Mouse (Mus musculus): ENCODE measurements at regions not wholly inside any gene's neighbourhood (a gene's known extent, or its start where the extent isn't known, plus 50 kb on each side); places are given as distances from the start of the nearest gene placed in this dataset.
A peak's percentile ranks its signal among the peaks of the same experiment; 100 is the strongest.
"Not testable (repeated sequence)": the region's sequence is repeated elsewhere in the genome, so short reads cannot be mapped to it uniquely, and the experiment has no call there.

DNA sequence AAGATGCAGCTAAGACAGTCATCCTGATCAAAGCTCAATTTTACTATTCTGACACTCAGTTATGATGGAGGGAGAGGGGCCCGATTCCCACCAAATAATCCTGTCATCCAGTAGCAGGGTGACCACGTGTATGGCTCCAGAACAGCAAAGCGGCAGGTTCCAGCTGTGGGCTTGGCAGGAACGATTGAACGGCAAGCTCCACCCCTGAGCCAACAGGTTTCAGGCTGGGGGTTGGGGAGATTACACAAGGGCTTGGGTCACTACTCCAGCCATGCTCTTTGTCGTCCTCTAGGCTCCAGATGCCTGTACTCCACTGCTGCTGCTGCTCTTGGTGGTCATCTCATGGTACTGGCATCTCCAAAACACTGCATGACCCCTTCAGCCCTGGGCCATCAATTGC, 119.3 kb upstream of the Tbl1xr1 start:
- not testable (repeated sequence) for ATAC-seq; H3K36me3 ChIP-seq (ENCODE audit: control insufficient read depth, insufficient read depth, low read length); H3K4me3 ChIP-seq (ENCODE audit: low read length); H3K27me3 ChIP-seq (replicated peaks; ENCODE audit: control insufficient read depth, insufficient read depth, low read length); H3K9ac ChIP-seq (ENCODE audit: low read depth, low read length); H3K9me3 ChIP-seq (ENCODE audit: control insufficient read depth, low read length); H3K4me1 ChIP-seq (ENCODE audit: control insufficient read depth, insufficient read depth, low read length); H3K4me2 ChIP-seq (ENCODE audit: low read depth, low read length); H3K27ac ChIP-seq (ENCODE audit: low read length)
- 60% methylated on average over 6 of the region's 6 CpGs for WGBS

- Histone ChIP-seq H3K36me3 (ENCODE audit: control insufficient read depth, insufficient read depth, low read length) (no peaks in the 10 kb centered on the region), H3K27ac (ENCODE audit: low read length) (no peak overlapping the region), H3K27me3 (replicated peaks; ENCODE audit: control insufficient read depth, insufficient read depth, low read length) (no peaks in the 10 kb centered on the region), H3K4me1 (ENCODE audit: control insufficient read depth, insufficient read depth, low read length) (peaks cover 12% of the 10 kb centered on the region; the same call in 1 of the 2 replicates), H3K4me2 (ENCODE audit: low read depth, low read length) (no peak overlapping the region), H3K9ac (ENCODE audit: low read depth, low read length) (no peak overlapping the region), H3K9me3 (ENCODE audit: control insufficient read depth, low read length) (no peaks in the 10 kb centered on the region), H3K4me3 (ENCODE audit: low read length) (no peak overlapping the region)
- WGBS: 74% methylated on average over 6 of the region's 6 CpGs
- ATAC-seq: no peak
Measured at GRCm38 (mm10) chr3:21958595-21959286, 117.7 kb upstream of the Tbl1xr1 start.

- Histone ChIP-seq H3K36me3 (ENCODE audit: control insufficient read depth, insufficient read depth, low read length) (no peaks in the 10 kb centered on the region), H3K4me2 (ENCODE audit: low read depth, low read length) (no peak overlapping the region), H3K27ac (ENCODE audit: low read length) (no peak overlapping the region), H3K9me3 (ENCODE audit: control insufficient read depth, low read length) (no peaks in the 10 kb centered on the region), H3K27me3 (replicated peaks; ENCODE audit: control insufficient read depth, insufficient read depth, low read length) (no peaks in the 10 kb centered on the region), H3K4me3 (ENCODE audit: low read length) (no peak overlapping the region), H3K4me1 (ENCODE audit: control insufficient read depth, insufficient read depth, low read length) (peaks cover 15% of the 10 kb centered on the region; the same call in 1 of the 2 replicates), H3K9ac (ENCODE audit: low read depth, low read length) (no peak overlapping the region)
- no peak for ATAC-seq
- WGBS: 67% methylated on average over 6 of the region's 6 CpGs
Measured at GRCm38 (mm10) chr3:21961091-21961490, 115.4 kb upstream of the Tbl1xr1 start.

GRCm38 (mm10) chr3:21961746-21962145, 114.7 kb upstream of the Tbl1xr1 start:
- Histone ChIP-seq H3K36me3 (ENCODE audit: control insufficient read depth, insufficient read depth, low read length) (no peaks in the 10 kb centered on the region), H3K4me1 (ENCODE audit: control insufficient read depth, insufficient read depth, low read length) (peaks cover 15% of the 10 kb centered on the region; the same call in 1 of the 2 replicates), H3K9me3 (ENCODE audit: control insufficient read depth, low read length) (no peaks in the 10 kb centered on the region), H3K4me3 (ENCODE audit: low read length) (no peak overlapping the region), H3K4me2 (ENCODE audit: low read depth, low read length) (no peak overlapping the region), H3K27me3 (replicated peaks; ENCODE audit: control insufficient read depth, insufficient read depth, low read length) (no peaks in the 10 kb centered on the region), H3K27ac (ENCODE audit: low read length) (no peak overlapping the region), H3K9ac (ENCODE audit: low read depth, low read length) (no peak overlapping the region)
- no peak for ATAC-seq
- WGBS: 75% methylated on average over 5 of the region's 5 CpGs

DNA sequence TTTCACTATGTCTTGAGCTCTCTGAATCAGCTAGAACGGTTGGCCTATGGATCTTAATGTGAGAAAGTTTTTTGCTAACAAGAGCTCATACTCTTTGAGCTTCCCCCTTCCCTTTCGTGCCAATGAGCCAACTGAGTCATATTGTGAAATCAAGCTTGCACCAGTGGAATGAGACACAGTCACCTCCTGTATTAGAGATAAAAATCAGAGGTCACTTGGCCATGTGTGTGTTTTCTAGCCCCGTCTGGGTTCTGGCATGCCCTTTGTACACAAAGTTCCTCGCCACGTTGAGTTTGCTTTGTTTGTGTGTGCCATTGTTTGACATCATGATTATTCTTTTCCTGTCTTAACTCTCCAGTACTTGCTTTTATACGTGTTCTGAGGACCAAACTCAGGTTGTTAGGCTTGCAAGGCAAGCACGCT, 114.1 kb upstream of the Tbl1xr1 start:
- H3K9ac ChIP-seq (ENCODE audit: low read depth, low read length): no peak overlapping the region
- 0 out of 2 replicates have a peak overlapping the region, but pooled peaks have one; percentile 31 for H3K27ac ChIP-seq (ENCODE audit: low read length)
- H3K4me2 ChIP-seq (ENCODE audit: low read depth, low read length): no peak overlapping the region
- H3K9me3 ChIP-seq (ENCODE audit: control insufficient read depth, low read length): no peaks in the 10 kb centered on the region
- H3K4me1 ChIP-seq (ENCODE audit: control insufficient read depth, insufficient read depth, low read length): peaks cover 15% of the 10 kb centered on the region; the same call in 1 of the 2 replicates
- H3K36me3 ChIP-seq (ENCODE audit: control insufficient read depth, insufficient read depth, low read length): no peaks in the 10 kb centered on the region
- no peaks in the 10 kb centered on the region for H3K27me3 ChIP-seq (replicated peaks; ENCODE audit: control insufficient read depth, insufficient read depth, low read length)
- 37% methylated on average over 7 of the region's 7 CpGs for WGBS
- no peak overlapping the region for H3K4me3 ChIP-seq (ENCODE audit: low read length)
- ATAC-seq: no peak

GRCm38 (mm10) chr3:21962921-21963732, 113.3 kb upstream of the Tbl1xr1 start:
- no peaks in the 10 kb centered on the region for H3K9me3 ChIP-seq (ENCODE audit: control insufficient read depth, low read length)
- H3K27me3 ChIP-seq (replicated peaks; ENCODE audit: control insufficient read depth, insufficient read depth, low read length): no peaks in the 10 kb centered on the region
- no peak overlapping the region for H3K9ac ChIP-seq (ENCODE audit: low read depth, low read length)
- H3K36me3 ChIP-seq (ENCODE audit: control insufficient read depth, insufficient read depth, low read length): no peaks in the 10 kb centered on the region
- H3K4me2 ChIP-seq (ENCODE audit: low read depth, low read length): no peak overlapping the region
- H3K4me3 ChIP-seq (ENCODE audit: low read length): no peak overlapping the region
- ATAC-seq: peak; percentile 77
- H3K4me1 ChIP-seq (ENCODE audit: control insufficient read depth, insufficient read depth, low read length): peaks cover 15% of the 10 kb centered on the region; the same call in 1 of the 2 replicates
- 28% methylated on average over 7 of the region's 7 CpGs for WGBS
- 0 out of 2 replicates have a peak overlapping the region, but pooled peaks have one; percentile 31 for H3K27ac ChIP-seq (ENCODE audit: low read length)

- H3K4me2 ChIP-seq (ENCODE audit: low read depth, low read length): no peak overlapping the region
- peaks cover 15% of the 10 kb centered on the region; the same call in 1 of the 2 replicates for H3K4me1 ChIP-seq (ENCODE audit: control insufficient read depth, insufficient read depth, low read length)
- H3K36me3 ChIP-seq (ENCODE audit: control insufficient read depth, insufficient read depth, low read length): no peaks in the 10 kb centered on the region
- H3K4me3 ChIP-seq (ENCODE audit: low read length): no peak overlapping the region
- no peaks in the 10 kb centered on the region for H3K9me3 ChIP-seq (ENCODE audit: control insufficient read depth, low read length)
- H3K27me3 ChIP-seq (replicated peaks; ENCODE audit: control insufficient read depth, insufficient read depth, low read length): no peaks in the 10 kb centered on the region
- no peak overlapping the region for H3K9ac ChIP-seq (ENCODE audit: low read depth, low read length)
- no peak overlapping the region for H3K27ac ChIP-seq (ENCODE audit: low read length)
- WGBS: 90% methylated on average over 1 of the region's 1 CpGs
- no peak for ATAC-seq
Measured at GRCm38 (mm10) chr3:21963733-21964351, 112.6 kb upstream of the Tbl1xr1 start.

GRCm38 (mm10) chr3:21964438-21964837, 112.0 kb upstream of the Tbl1xr1 start:
- Histone ChIP-seq H3K4me1 (ENCODE audit: control insufficient read depth, insufficient read depth, low read length) (peaks cover 15% of the 10 kb centered on the region; the same call in 1 of the 2 replicates), H3K27ac (ENCODE audit: low read length) (no peak overlapping the region), H3K9ac (ENCODE audit: low read depth, low read length) (no peak overlapping the region), H3K27me3 (replicated peaks; ENCODE audit: control insufficient read depth, insufficient read depth, low read length) (no peaks in the 10 kb centered on the region), H3K4me3 (ENCODE audit: low read length) (no peak overlapping the region), H3K4me2 (ENCODE audit: low read depth, low read length) (no peak overlapping the region), H3K36me3 (ENCODE audit: control insufficient read depth, insufficient read depth, low read length) (no peaks in the 10 kb centered on the region), H3K9me3 (ENCODE audit: control insufficient read depth, low read length) (no peaks in the 10 kb centered on the region)
- WGBS: 88% methylated on average over 6 of the region's 6 CpGs
- ATAC-seq: no peak

DNA sequence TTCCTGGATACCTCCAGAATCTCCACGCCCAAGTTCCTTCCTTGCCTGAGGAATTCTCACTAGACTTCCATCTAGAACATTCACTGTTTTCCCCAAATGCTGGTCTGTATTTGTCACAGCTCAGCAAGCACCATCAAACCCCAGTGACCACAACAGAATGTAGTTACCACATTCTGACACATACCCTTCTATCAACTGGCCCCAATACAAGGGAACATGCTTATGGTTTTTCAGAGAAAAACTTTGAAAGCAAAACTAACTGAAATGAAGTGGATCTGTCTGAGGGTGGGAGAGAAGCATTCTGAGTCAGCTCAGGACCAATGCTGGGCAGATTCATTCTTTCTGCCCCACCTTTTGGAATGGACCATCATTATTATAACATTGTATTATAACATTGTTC, 110.9 kb upstream of the Tbl1xr1 start:
- Histone ChIP-seq H3K27ac (ENCODE audit: low read length) (no peak overlapping the region), H3K9me3 (ENCODE audit: control insufficient read depth, low read length) (no peaks in the 10 kb centered on the region), H3K36me3 (ENCODE audit: control insufficient read depth, insufficient read depth, low read length) (no peaks in the 10 kb centered on the region), H3K4me2 (ENCODE audit: low read depth, low read length) (no peak overlapping the region), H3K4me1 (ENCODE audit: control insufficient read depth, insufficient read depth, low read length) (peaks cover 15% of the 10 kb centered on the region; the same call in 1 of the 2 replicates), H3K27me3 (replicated peaks; ENCODE audit: control insufficient read depth, insufficient read depth, low read length) (no peaks in the 10 kb centered on the region), H3K9ac (ENCODE audit: low read depth, low read length) (no peak overlapping the region), H3K4me3 (ENCODE audit: low read length) (no peak overlapping the region)
- WGBS: 92% methylated on average over 1 of the region's 1 CpGs
- no peak for ATAC-seq
